Mouse (Mus musculus): ENCODE data around the gene Vgll3.

DNA sequence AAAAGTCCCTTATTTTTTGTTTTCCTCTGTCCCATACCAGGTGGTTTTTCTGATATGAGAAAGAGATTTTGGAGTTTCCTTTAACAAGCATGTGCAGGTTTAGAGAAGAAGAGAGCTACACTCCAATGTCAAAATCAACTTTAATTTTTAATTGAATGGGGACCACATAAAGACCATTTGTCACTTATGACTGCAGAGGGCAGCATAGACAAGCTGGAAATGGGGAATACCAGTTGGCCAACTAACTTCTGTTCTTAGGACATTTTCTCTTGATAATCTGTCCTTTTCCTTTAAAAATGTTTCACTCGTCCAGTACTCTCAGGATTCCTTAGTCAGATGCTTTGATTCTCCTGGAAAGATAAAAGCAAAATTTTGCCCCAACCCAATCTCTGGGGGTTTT lies 29.1 kb upstream of the Vgll3 start:
- TF ChIP-seq POLR2A (IDR thresholded peaks at IDR 0.05; ENCODE audit: low read depth, low read length) (no peak), CTCF (IDR thresholded peaks at IDR 0.05; ENCODE audit: extremely low read depth, insufficient read depth, insufficient read length, insufficient replicate concordance) (no peak)
